Mouse (Mus musculus) cerebellum, adult 2 months (tissue): Measurements from ENCODE around the gene Chst8.

ENCODE experiments used
- CTCF ChIP-seq: fragments of 200-500 bp; IDR thresholded peaks from 2 replicates; pipeline ENCODE4 v1.5.1; 2011; ENCODE audit warnings: low read depth, mild to moderate bottlenecking, control low read depth, low read length, moderate library complexity, borderline replicate concordance; ENCODE audit not compliant: insufficient read depth
- POLR2A ChIP-seq: fragments of 200-500 bp; IDR thresholded peaks from 2 replicates; pipeline ENCODE4 v1.6.1; 2011; ENCODE audit warnings: low read length, control low read depth, borderline replicate concordance; ENCODE audit not compliant: insufficient read depth

GRCm38 (mm10) chr7:34774020-34774419, 38.5 kb downstream of the Chst8 start:
- TF ChIP-seq POLR2A (no peak), CTCF (no peak)
